Mouse (Mus musculus) left cerebral cortex, adult 8-10 months (tissue): ENCODE results near the gene R3hdm4. TPM values are rescaled to one million over a fixed set of nuclear protein-coding genes. Genes with fewer than 3 reads are reported as not detected.

Experiments
- DNase-seq, 2 experiments: peaks; one replicate each; pipeline ENCODE4 v3.0.0; 2022; ENCODE audit warnings: low spot score in 2 of 2
- total RNA-seq, 4 experiments: library from RNA; stranded (reverse); gene quantifications; 2 replicates each; pipeline ENCODE4 v1.2.4; 2022

Gene R3hdm4
- total RNA-seq, 4 experiments from 2014 or later, result 312 to 357 (median 346) TPM

DNA sequence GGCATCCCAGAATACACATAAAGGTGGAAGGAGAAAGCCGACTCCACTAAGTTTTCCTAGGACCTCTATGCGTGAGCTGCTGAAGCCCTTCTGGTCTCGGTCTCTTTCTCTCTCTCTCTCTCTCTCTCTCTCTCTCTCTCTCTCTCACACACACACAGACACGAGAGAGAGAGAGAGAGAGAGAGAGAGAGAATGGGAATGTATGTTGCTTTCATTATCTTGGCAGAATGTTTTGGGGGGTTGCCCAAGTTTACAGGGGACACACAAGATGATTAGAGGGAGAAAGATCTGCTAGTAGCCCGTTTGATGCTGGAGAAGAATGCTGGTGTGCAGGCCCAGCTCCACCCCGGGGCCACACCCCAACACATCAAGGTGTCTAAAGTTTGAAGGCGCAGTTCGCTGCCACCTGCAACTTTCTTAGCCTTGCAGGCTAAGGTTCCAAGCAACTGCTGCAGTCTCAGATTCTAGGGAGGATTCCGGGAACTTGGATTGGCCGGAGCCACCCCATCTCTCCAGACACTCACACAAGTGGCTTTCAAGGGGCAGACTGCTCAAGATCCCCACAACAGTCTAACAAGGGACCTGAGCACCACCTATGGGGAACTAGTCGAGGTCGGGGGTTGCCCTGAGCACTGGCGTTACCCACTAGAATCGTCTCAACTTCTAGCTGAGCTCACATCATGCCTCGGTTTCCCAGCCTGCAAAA, 4.9 kb upstream of the R3hdm4 start:
- DNase-seq, result no peak

DNA sequence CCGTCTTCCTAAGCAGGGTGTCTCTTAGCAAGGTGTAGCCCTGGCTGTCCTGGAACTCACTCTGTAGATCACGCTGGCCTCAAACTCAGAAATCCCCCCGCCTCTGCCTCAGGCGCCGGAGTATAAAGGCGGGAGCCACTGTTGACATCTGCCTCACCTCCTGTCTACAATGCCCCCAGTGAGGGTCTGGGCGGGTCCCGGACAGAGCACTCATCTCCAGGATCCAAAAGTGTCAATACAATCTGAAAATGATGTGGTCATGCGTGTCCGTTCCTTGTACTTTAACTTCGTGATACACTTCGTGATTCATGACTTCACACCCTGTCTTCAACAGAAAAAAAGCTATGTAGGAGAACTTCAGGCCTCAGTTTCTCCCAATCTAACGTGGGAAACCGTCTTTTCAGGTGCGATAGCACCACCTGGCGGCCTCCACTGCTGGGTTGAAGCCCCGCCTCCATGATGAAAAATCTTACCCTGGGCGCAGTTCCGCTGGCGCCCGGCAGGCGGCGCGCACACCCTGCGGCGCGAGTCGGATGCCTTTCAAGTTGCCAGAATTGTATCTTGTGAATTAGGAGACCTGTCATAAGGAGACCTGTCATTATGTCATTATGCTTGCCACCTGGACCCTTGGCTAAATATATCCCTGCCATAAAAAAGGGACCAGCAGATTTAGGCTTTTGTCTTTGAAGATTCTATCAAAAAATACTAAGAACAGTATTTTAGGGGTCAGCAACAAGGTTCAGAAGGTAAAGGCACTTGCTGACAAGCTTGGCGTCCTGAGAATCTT, 4.2 kb upstream of the R3hdm4 start:
- DNase-seq, result peak; percentile 80 to 96

DNA sequence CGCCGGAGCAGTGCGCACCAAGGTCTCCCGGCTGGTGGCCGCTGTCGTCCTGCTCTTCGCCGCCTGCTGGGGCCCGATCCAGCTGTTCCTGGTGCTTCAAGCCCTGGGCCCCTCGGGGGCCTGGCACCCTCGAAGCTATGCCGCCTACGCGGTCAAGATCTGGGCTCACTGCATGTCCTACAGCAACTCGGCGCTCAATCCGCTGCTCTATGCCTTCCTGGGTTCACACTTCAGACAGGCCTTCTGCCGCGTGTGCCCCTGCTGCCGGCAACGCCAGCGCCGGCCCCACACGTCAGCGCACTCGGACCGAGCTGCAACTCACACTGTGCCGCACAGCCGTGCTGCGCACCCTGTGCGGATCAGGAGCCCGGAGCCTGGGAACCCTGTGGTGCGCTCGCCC, 564 bp upstream of the R3hdm4 start:
- DNase-seq, result no peak

DNA sequence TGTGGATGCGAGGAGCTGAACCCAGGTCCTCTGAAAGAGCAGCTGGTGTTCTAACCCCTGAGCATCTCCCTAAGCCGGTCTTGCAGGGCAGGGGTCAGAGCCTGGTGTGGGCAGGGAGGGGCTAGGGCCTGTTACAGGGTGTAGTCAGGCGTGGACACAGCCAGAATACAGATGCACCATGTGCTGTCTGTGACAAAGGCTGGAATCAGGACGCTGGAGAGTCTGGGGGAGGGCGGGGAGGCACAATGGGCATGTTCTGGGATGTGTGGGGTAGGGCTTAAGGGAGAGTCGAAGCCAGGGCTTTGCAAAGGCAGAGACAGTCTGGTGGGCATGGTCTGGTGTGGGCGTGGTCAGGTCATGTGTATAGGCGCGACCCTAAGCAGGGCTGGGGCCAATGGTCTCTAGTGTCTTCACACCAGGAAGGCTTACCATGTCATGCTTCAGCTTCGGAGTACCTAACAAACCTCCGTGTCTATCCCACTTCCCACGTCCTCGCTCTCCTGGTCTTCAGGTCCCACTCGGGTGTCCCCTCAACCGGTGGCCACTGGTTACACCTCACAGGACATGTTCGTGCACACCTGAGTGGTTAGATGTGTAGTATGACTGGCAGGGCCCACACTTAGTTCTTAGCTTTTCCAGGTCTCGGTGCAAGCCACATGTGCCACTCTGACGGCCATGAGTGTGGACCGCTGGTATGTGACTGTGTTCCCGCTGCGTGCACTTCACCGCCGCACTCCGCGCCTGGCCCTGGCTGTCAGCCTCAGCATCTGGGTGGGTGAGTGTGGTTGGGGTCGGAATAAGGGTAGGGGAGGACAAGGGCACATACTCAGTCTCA, 735 bp downstream of the R3hdm4 start:
- no peak for DNase-seq

DNA sequence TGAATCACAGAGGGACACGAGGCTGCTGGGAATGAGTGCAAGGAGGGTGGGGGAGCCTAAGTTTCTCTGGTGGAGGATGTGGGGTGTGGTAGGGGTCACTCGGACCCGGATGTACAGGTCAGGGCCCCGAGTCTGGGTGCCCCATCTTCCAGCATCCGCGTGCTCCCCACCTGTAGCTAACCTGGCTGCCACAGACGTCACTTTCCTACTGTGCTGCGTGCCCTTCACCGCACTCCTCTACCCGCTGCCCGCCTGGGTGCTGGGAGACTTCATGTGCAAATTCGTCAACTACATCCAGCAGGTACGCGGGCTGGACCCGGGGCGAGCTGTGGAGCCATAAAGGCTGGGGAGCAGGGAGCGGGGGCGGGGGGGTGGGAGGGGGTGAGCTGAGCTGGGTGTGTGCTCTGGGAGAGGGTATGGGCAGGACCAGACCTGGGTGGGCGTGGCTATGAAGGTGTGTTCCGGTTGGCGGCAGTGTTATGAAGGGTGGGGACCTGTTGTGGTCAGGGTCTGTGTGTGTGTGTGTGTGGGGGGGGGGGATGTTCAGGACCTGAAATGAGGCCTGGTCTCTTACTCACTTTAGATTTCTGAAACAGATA, 1.7 kb downstream of the R3hdm4 start:
- DNase-seq, result no peak

DNA sequence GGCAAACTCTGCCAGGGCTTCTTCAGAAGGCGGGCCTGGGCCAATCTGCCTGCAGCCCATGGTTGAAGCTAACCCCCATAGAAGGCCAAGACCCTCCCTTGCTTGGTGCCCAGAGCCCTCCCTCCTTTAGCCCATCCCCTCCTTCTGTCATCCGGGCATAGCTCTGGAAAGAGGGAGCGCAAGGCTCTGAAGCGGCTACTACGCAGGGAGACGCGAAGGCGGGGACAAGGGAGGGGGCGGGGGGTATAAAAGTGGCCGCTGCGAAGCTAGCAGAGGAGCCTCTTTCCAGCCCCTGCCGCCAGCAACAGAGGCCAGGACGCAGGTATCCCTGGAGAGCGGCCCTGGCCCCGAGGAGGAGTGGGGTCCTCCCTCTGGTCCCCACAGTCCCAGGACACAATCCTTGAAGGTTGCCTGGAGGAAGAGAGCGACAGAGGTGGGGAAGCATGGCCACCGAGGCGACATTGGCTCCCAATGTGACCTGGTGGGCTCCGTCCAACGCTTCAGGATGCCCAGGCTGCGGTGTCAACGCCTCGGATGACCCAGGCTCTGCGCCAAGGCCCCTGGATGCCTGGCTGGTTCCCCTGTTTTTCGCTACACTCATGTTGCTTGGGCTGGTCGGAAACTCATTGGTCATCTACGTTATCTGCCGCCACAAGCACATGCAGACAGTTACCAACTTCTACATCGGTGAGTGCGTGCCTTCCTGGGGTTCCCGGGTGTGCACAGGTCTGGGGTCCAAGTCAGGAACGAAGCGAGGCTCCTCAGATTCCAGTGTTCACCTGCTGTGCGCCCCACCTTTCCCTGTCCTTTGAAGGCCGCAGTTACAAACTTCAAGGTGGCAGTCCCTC, 2.6 kb downstream of the R3hdm4 start:
- no peak for DNase-seq

DNA sequence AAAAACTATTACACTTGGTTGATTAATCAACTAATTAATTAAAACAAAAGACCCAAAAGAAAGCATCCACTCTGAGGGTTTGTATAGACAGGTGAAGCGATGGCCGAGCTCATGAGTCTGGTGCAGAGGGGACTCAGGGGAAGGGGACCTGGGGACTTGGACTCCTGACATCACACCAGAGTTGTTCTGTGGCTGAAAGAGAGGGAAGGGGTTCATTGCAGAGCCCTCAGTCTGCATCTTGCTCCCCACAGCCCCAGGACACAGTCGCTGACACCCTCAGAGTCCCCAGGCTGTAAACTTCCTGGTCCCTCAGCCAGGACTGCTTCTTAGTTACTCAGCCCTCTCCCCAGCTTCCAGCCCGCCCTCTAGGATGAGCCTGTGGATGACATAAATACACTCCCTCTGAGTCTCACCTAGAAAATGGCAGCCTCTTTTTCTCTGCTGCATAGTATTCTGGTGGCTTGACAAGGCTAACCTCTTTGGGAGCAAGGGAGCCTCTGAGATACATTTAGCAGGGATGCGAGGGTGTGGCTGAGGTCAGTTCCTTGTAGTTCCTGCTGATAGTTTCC, 3.4 kb downstream of the R3hdm4 start:
- no peak for DNase-seq

DNA sequence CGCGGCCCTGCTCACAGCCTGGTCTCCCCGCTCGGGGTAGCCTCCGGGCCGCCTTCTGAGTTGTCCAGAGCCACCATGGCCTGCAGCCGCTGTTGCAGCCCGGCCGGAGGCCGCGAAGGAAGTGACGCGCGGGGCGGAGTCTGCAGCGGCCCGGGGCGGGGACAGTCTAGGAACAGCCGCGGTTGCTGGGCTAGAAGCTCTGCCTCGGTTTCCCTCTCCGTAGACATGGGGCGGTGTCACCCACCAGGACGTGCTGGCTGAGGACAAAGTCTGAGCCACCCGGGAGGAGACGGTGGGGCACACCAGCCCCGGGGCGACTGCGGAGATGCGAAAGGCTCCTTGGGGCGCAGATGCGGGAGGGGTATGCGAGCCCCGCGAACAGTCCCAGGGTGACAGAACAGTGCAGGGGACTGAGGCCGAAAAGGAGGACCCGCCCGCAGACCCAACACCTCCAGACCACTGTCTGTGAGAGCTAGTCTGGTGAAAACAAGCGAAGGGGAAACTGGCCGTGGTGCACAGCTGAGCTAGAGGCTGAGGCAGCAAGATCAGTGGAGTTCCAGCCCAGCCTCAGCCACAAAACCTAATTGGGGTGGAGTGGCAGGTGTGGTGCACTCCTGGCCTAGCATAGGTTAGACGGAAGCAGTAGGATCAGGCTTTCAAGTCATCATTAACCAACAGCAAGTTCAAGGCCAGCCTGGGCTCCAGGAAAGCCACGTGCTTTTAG, 4.0 kb downstream of the R3hdm4 start, which contains the start of gene Kiss1r:
Kiss1r (plus strand) TSS at position 164 of the 724 bp plus-strand sequence.
- DNase-seq, result peak; percentile 70 to 74

DNA sequence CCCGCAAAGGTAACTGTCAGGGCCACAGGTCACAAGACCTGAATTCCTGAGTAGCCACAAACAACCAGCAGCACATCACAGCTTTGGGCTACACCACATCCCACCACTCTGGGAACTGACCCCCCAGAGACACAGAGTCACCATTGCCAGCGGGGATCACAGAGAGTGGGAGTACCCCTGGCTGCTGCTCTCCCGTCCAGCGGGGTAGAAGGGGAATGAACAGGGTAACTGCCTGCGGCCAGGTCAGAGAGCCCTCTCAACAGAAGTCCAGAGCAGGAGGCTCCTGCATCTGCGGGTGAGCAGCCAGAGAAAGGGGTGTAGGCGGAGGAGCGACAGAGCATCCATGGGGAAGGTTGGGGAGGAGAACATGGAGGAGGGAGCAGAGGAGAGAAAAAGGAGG, 4.9 kb downstream of the R3hdm4 start:
- DNase-seq, result no peak

DNA sequence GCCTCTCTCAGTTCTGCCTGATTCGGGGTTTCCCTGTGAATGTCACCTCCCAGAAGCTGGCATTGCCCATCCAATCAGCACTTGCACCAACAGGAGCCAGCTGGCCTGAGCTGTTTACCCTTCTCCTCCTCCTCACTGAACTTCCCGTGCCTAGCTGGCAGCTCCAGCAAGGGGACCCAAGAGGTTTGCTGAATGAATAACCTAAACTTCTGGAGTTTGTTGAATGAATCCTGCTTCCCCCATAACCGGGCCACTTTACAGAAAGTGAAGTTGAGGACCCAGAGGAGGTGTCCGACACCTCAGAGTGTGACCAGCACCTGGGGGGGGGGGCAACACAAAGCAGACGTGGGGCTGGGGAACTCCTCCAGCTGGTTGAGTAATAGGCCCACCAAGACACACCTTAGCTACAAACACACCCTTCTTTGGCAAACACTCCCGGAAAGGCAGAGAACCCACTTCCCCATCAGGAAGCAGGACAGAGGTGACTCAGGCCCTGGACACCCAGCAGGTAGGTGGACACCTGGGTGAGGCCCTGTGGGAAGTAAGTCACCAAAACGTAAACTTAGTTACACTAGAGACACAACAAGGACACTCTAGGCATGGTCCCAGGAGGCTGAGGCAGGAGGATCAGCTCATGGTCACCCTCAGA, 5.9 kb downstream of the R3hdm4 start:
- no peak for DNase-seq

DNA sequence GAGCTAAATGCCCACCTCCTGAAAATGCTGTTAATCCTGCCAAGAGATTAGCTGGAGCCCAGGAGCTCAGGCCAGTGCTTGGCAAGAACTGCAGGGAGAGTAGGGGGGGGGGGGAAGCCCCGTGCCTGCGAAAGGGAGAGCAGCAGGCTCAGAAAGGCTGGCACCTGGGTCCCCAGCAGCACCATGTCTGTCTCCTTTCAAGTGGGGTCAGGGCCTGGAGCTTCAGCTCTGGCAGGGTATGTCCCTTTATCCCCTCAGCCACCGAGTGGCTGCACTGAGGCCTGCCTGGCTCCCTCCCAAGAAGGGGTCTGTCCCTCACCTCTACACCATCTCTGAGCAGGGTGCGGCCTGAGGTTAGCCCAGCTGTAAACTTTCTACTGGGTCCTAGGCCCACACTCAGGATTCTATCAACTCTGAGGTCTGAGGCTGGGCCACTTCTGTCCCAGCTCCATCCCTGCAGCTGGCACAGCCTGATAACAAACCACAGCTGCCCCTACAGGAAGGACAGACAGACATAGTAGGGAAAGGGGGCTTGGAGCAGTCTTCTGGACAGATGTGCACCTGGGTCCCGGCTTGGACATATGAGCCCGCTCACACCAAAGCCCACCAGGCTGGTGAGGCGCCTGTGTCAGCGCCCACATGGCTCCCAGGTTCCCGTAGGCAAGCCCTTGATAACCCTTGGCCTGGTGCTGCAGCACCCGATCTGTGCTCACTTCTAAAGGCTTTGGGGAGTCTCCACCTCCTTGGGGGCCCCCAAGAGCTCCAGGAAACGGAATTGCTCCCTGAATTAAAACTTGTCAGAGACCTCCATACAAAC, 6.7 kb downstream of the R3hdm4 start:
- no peak for DNase-seq

DNA sequence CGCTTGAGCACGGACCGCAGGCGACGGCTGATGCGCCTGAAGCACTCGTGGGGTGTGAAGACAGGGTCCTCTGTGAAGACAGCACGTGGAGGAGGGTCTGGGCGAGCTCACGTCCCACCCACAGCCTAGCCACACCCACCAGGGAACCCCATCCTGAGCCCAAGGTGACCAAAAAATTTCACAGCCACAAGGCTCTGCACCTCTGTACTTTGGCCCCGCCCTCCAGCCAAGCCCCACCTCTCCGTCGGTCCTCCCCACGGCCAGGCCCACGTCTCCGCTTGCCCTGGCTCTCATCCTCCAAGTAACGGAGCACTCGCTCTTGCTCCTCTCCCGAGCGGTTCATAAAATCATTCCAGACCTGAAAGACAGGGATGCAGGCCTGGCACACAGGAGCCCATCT, 8.6 kb downstream of the R3hdm4 start:
- DNase-seq, result no peak

DNA sequence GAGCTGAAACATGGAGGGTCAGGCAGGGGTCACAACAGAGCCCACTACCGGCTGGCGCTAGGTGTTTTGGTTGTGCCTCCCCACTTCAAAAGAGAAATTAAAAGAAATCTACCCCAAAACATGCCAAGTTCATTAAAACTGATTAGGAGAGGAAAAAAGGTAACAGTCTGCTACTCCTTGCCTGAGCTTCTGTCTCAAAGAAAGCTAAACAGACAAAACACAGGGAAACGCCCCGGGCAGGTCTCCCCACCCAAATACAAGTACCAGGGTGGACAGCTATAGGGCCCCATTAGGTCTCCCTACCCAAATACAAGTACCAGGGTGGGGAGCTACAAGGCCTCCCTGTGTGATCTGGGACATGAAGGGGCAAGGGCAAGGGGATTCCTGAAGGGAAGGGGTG, 10.5 kb downstream of the R3hdm4 start, which contains the start of gene Gm26602:
Gm26602 (plus strand) TSS at position 301 of the 400 bp plus-strand sequence.
- DNase-seq, result no peak

DNA sequence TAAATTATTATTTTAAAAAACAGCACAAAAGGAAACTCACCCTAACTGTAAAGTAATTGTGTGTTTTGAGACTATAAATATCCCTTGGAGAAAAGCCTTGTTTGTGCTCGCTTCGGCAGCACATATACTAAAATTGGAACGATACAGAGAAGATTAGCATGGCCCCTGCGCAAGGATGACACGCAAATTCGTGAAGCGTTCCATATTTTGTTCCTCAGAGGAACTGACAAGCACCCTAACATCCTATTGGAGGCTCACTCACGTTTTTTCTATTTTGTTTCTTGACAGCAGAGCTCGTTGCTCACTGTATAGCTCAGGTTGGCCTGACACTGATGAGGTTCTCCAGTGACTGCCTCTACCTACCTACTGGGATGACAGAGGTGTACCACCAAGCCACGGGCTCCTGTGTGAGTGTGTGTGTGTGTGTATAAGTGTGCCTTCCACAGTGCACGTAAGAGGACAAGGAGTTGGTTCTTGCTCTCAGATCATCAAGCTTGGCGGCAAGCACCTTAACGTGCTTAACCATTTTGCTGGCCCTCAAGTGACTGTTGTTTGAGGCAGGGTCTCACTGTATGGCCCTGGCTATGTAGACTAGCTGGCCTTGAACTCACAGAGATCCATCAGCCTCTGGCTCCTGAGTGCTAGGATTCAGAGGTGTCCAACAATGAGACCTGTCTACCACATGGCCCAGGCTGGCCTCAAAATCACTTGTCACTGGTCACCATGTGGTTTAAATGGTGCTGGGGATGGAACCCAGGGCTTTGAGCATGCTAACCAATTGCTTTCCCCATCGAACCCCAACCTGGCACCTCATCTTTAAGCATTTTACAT, 11.7 kb downstream of the R3hdm4 start:
- peak in 1 of 2 experiments; percentile 67 for DNase-seq

DNA sequence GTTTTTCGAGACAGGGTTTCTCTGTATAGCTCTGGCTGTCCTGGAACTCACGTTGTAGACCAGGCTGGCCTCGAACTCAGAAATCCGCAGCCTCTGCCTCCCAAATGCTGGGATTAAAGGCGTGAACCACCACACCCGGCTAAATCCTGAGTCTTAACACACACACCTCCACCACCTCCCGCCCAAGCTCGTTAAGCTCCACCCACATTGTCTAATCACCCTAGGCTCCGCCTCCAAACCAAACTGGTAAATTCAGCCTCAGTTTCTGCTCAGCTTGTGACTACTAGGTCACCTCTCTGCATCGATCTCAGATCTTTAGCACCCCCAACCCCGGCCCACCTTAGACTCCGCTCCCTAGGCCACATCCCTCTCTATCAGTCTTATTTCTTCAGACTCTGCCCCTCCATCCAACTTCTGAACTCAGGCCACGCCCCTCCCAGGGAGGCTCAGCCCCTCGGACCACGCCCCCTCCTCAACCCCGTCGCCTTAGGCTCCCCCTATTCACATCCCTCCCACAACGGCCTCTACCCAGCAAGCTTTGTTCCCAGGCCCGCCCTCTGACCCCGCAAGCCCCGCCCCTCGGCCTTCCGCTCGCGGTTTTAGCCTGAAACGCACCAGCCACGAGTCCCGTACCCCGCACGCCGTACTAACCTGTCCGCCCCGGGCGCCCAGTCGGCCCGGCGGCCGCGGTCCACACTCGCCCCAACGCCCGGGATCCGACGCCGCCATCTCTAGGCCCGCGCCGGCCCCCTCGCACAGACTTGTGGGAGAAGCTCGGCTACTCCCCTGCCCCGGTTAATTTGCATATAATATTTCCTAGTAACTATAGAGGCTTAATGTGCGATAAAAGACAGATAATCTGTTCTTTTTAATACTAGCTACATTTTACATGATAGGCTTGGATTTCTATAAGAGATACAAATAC, 12.6 kb downstream of the R3hdm4 start, which contains the start of gene Med16:
Med16 (minus strand) TSS at position 757 of the 925 bp plus-strand sequence.
- DNase-seq, result peak; percentile 95

DNA sequence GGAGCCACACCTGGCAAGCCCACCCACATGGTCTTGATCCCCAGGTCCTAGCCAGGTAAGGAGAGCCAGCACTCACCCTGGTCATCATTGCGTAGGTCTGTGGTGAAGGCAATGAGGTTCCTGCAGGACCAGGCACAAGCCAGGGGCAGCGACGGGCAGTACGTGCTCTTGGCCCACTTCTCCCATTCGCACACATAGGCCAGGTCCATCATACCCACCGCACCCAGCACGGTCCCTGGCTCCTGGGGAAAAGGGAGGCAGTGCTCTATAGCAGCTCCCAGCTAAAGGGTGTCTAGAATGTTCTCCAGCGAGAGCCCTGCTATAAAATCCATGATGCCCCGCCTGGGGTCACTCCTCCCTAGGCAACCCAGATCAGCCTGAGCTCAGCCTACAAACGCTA, 13.6 kb downstream of the R3hdm4 start:
- DNase-seq, result no peak
